Mouse (Mus musculus) hematopoietic stem cell, adult 5-6 weeks (primary cell): ENCODE measurements at regions not wholly inside any gene's neighbourhood (a gene's known extent, or its start where the extent isn't known, plus 50 kb on each side); places are given as distances from the start of the nearest gene placed in this dataset.
A peak's percentile ranks its signal among the peaks of the same experiment; 100 is the strongest.

ENCODE experiments used
- ATAC-seq, 2 experiments: fragments of 125-278 bp in 1 of 2; replicated peaks in 1 of 2; 2 replicates each; pipeline ENCODE4 v1.8.0; 2016 to 2017; ENCODE audit warnings: inconsistent platforms in 2 of 2, mild to moderate bottlenecking in 2 of 2, moderate number of reproducible peaks in 2 of 2, low read depth in 1 of 2, moderate TSS enrichment in 1 of 2; ENCODE audit not compliant: low FRiP score in 2 of 2, poor library complexity in 2 of 2, severe bottlenecking in 2 of 2, insufficient read depth in 1 of 2, low TSS enrichment in 1 of 2

GRCm38 (mm10) chr8:41956878-41957277, 540.0 kb upstream of the Frg1 start:
- no peak for ATAC-seq

- ATAC-seq: no peak
Measured at GRCm38 (mm10) chr8:41950736-41951135, 533.9 kb upstream of the Frg1 start.

GRCm38 (mm10) chr8:41939298-41939697, 522.4 kb upstream of the Frg1 start:
- ATAC-seq: no peak

DNA sequence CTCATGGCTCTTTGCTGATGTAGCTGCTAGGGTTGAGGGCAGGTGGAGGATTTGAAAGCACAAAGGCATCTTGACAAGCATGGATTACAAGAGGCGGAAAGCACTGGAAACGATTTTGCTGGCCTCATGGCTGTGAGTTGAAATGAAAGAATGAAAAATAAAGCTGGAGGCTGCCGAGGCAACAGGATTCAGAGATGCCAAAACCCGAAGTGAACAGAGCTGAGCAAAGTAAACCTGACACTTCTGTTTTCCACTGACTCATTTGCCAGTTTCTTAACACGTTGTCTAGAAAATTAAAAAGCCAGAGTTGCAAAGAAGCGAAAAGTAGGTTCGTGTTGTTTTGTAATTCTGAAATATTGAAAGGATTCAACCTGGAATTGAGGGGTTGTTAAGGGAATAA, 504.2 kb upstream of the Frg1 start:
- no peak for ATAC-seq

DNA sequence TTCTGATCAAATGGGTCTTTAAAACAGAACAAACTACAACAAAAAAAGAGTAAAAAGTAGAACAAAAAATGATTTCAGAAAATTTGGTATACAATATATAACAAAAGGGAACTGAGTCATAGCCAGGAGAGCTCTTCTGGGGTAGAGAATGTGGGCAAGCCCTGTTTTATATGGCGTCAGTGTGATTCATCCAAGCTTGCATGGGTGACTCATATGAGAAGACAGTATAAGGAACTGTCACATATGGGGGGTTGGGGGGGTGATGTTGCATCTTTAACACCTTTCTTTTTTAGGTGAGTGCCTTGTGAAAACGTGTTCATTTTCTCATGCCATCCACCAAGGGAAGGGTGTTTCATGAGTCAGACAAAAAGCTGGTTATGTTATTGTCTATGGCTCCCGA, 503.7 kb upstream of the Frg1 start:
- ATAC-seq: no peak

DNA sequence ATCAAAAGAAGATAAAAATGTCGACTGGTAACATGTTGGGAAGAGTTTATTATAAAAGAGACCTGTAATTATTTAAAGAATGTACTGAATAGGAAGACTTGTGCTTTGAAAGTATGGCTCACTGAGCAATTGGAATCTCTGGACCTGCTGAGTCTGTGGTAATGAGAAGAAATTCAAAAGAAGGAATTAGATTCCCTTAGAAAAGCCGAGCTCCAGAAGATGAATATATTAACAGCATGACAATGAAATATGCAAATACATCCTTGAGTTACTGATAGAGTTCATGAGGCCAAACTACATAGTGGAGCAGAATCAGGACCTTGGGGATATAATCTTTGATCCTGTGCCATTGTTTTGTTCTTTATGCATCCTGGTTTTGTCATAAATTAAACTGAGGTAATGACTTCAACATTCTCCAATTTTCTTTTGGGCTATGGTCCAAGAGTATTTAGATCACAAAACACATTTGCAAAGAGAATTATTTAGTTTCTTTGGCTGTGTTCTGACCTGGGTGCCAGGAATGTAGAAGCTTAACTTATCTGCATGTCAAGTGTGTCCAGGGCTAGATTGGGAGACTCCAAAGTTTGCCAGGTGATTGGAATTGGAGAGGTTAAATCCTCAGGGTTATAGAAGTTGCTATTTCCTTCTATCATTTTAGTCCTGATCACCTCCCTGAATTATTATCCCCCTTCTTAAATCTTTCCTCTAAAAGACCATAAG, 461.3 kb upstream of the Frg1 start:
- no peak for ATAC-seq

DNA sequence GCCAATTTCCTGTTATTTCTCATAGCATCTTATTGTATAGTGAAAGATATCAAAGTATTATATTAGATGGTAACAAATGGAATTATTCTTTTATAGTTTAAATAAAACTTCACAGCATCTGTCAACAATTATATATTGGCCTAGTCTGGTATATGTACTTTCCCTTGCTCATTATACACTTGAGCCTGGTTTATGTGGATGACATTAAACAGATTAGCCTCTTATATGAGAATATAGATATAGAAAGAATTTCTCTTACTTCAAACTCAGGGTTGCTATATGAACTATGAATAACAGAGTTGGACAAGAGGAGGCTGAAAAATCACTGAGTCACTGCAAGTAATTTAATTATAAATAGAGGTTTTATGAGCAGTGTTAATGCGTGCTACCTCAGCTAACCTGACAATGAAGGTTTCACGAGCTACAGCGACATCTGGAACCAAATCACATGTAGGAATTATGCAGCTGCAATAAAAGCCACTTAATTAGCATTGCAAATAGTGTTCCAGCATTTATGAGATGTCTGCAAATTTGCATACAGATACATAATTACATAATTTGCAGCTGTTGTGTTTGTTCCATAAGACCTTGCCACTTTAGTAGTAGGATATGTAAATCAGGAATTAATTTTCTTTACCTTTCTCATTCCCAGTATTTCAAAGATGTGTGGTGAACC, 452.9 kb upstream of the Frg1 start:
- no peak for ATAC-seq

DNA sequence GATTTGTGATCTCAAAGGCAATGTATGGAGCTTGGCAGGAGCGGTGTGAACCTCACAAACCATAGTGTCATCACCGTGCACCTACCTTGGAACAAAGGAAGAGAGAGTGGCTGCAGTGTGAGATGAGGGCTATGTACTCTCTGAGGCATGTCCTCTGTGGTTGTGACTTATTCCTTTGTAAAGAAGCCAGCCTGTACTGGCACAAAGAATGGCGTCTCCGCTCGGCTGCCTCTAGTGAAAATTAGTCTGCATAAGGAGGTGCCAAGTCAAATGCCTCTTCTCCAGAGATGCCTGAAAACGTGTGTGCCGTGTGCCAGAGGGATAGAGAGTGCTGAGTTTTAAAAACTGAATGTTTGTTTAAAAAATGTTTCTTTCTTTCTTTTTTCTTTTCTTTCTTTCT, 444.0 kb upstream of the Frg1 start:
- no peak for ATAC-seq

DNA sequence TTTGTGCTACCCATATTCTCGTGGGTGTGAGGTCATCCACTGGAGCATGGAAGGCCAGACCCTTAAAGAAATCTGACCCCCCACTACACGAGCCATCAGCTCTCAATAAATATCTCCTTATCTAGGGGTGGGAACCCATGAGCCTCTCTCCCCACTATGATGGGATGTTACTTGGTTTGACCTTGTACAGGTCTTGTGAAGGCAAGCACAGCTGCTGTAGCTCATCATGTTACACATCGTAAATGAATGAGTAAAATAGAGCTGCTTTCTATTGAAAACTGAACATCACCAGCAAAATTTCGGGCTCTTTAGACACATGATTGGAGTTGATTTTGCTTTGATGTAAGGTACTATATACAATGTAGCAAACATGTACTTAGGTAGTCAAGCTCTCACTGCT, 414.8 kb upstream of the Frg1 start:
- ATAC-seq: no peak

GRCm38 (mm10) chr8:41830407-41830806, 413.5 kb upstream of the Frg1 start:
- no peak for ATAC-seq

DNA sequence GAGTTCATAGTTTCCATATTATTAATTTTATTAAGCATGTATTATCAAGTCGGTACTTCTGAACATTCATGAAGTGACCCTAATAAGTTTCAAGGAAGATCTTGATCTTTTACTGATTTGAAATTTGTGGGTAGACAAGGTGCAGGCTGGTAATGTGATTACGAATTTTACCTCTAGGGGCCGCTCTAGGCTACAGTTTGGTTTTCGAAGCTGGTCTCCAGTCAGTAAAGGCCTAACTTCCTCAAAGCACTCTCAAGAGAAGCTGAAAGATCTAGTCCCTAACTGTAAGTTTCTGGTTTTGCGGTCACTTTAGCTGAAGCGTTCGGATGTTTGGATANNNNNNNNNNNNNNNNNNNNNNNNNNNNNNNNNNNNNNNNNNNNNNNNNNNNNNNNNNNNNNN, 408.1 kb upstream of the Frg1 start:
- ATAC-seq: peak; percentile 85 to 95

- no peak for ATAC-seq
Measured at GRCm38 (mm10) chr8:41823041-41823440, 406.2 kb upstream of the Frg1 start.

DNA sequence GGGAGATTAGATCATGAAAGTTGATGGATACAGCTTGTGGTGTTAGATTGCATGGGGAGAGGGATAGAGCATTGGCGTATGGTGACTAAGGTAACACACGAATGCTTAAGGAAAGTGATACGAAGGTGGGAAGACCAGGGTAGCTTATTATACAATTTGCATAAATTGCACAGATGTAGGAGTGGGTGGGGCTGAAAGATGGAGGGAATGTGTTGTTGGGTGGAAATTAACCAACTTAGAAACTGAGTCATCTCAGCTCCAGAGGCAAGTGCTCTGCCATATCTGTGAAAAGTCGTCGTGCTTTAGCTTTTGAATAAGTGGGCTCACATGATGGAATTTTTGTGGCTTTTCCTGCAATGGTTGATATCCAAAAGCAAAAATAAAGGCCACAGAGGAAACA, 404.8 kb upstream of the Frg1 start:
- ATAC-seq: no peak

- peak; percentile 50 to 57; a peak in 2 of 4 replicates for ATAC-seq
Measured at GRCm38 (mm10) chr8:41820605-41821395, 403.9 kb upstream of the Frg1 start.

DNA sequence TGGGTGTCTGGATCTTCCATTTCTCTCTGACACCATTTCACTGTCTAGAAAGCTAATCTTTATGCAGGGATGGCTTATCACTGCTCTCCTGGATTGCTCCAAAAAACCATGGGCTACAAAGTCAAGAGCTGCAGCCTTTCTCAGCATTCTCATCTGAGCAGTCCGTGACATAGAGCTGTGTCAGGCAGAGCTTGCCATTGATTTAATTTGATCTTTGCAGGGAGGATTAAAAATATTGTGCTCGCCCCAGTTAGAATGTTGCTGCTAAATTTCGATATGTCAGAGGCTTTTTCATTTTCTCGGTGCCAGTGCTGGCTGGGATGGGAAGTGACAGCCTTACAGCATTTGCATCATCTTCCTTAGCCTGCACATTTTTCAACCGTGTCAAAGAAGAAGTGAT, 401.7 kb upstream of the Frg1 start:
- no peak for ATAC-seq

DNA sequence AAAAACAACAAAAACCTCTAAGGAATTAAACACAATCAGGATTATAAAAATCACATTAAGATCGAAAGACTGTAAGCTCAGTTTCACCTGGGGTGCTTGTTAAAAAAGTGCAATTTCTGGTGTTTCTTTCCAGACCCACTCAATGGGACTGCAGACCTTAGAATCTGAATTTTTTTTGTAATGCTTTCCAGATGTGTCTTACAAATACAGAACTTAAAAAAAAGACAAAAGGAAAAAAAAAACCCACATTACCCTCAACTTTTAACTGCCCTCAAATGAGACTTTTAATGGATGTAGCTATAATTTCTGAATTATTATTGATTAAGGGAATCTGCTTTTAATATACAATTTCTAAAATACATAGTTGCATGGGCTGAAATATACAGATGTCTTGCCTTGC, 401.2 kb upstream of the Frg1 start:
- no peak for ATAC-seq

- ATAC-seq: no peak
Measured at GRCm38 (mm10) chr8:41815272-41815671, 398.4 kb upstream of the Frg1 start.

GRCm38 (mm10) chr8:41795625-41796024, 378.8 kb upstream of the Frg1 start:
- ATAC-seq: no peak
